Mouse (Mus musculus) layer of hippocampus, adult 9-10 months (tissue): Measurements from ENCODE around the gene Ctbp1.

Experiments
- DNase-seq: peaks from one replicate; pipeline ENCODE4 v3.0.0; 2022; ENCODE audit warnings: low spot score

The Ctbp1 gene

GRCm38 (mm10) chr5:33239934-33240333 lies 34.9 kb downstream of the Ctbp1 start:
- no peak for DNase-seq

GRCm38 (mm10) chr5:33239111-33239714 lies 35.6 kb downstream of the Ctbp1 start:
- no peak for DNase-seq

GRCm38 (mm10) chr5:33238256-33238645 lies 36.5 kb downstream of the Ctbp1 start:
- DNase-seq, result no peak

GRCm38 (mm10) chr5:33237600-33238255 lies 37.1 kb downstream of the Ctbp1 start:
- DNase-seq, result no peak

GRCm38 (mm10) chr5:33234391-33235031 lies 40.3 kb downstream of the Ctbp1 start:
- no peak for DNase-seq

- DNase-seq, result no peak
Measured at GRCm38 (mm10) chr5:33232791-33233190, 42.0 kb downstream of the Ctbp1 start.

GRCm38 (mm10) chr5:33230285-33230684 lies 44.5 kb downstream of the Ctbp1 start:
- DNase-seq, result no peak

GRCm38 (mm10) chr5:33228428-33228827 lies 46.4 kb downstream of the Ctbp1 start:
- no peak for DNase-seq

GRCm38 (mm10) chr5:33225673-33226072 lies 49.1 kb downstream of the Ctbp1 start:
- DNase-seq, result no peak

- DNase-seq, result no peak
Measured at GRCm38 (mm10) chr5:33224491-33224890, 50.3 kb downstream of the Ctbp1 start.

- no peak for DNase-seq
Measured at GRCm38 (mm10) chr5:33222841-33223744, 51.7 kb downstream of the Ctbp1 start.

GRCm38 (mm10) chr5:33222389-33222788 lies 52.4 kb downstream of the Ctbp1 start:
- no peak for DNase-seq

GRCm38 (mm10) chr5:33220350-33221044 lies 54.3 kb downstream of the Ctbp1 start:
- no peak for DNase-seq

GRCm38 (mm10) chr5:33219831-33220230 lies 55.0 kb downstream of the Ctbp1 start:
- no peak for DNase-seq

GRCm38 (mm10) chr5:33218746-33219449 lies 55.9 kb downstream of the Ctbp1 start:
- DNase-seq, result no peak

GRCm38 (mm10) chr5:33218081-33218480 lies 56.7 kb downstream of the Ctbp1 start, which contains the start of gene Spon2:
Spon2 (minus strand) TSS chr5:33218455.
- no peak for DNase-seq

- no peak for DNase-seq
Measured at GRCm38 (mm10) chr5:33217663-33218062, 57.1 kb downstream of the Ctbp1 start.

- DNase-seq, result no peak
Measured at GRCm38 (mm10) chr5:33214723-33215122, 60.1 kb downstream of the Ctbp1 start.

- DNase-seq, result no peak
Measured at GRCm38 (mm10) chr5:33211254-33211653, 63.5 kb downstream of the Ctbp1 start.

- DNase-seq, result no peak
Measured at GRCm38 (mm10) chr5:33210515-33210914, 64.3 kb downstream of the Ctbp1 start.
